Mouse (Mus musculus) liver, adult 2 months (tissue): ENCODE measurements at regions not wholly inside any gene's neighbourhood (a gene's known extent, or its start where the extent isn't known, plus 50 kb on each side); places are given as distances from the start of the nearest gene placed in this dataset.

Experiments used
- DNase-seq: peaks from one replicate; pipeline ENCODE4 v3.0.0-alpha.2; 2011; ENCODE audit warnings: low read depth, low spot score; ENCODE audit errors: extremely low read depth
- H3K27ac ChIP-seq: fragments of 200-500 bp; replicated peaks from 2 replicates; pipeline ENCODE4 v1.5.1; 2012; ENCODE audit warnings: low read depth, mild to moderate bottlenecking, control low read depth, inconsistent platforms, low read length; ENCODE audit not compliant: insufficient read depth
- H3K27me3 ChIP-seq: fragments of 200-500 bp; 2 replicates; pipeline ENCODE4 v1.6.1; 2012; ENCODE audit warnings: mild to moderate bottlenecking, moderate library complexity, low read length, inconsistent platforms; ENCODE audit not compliant: control insufficient read depth, insufficient read depth
- H3K36me3 ChIP-seq: fragments of 200-500 bp; 2 replicates; pipeline ENCODE4 v1.6.1; 2012; ENCODE audit warnings: low read length, inconsistent platforms; ENCODE audit not compliant: control insufficient read depth, insufficient read depth
- H3K4me1 ChIP-seq: fragments of 200-500 bp; 2 replicates; pipeline ENCODE4 v1.6.1; 2011; ENCODE audit warnings: low read length; ENCODE audit not compliant: control insufficient read depth, insufficient read depth
- H3K4me3 ChIP-seq: fragments of 200-500 bp; 2 replicates; pipeline ENCODE4 v1.5.1; 2011; ENCODE audit warnings: low read depth, mild to moderate bottlenecking, control low read depth, low read length, moderate library complexity; ENCODE audit not compliant: insufficient read depth
- H3K79me2 ChIP-seq: fragments of 200-500 bp; 2 replicates; pipeline ENCODE4 v1.6.1; 2012; ENCODE audit warnings: inconsistent platforms, mild to moderate bottlenecking, low read length, moderate library complexity; ENCODE audit not compliant: control insufficient read depth, insufficient read depth
- H3K9ac ChIP-seq: fragments of 200-500 bp; 2 replicates; pipeline ENCODE4 v1.6.1; 2012; ENCODE audit warnings: low read depth, mild to moderate bottlenecking, control low read depth, inconsistent platforms, low read length
- CTCF ChIP-seq: fragments of 200-500 bp; IDR thresholded peaks from 2 replicates; pipeline ENCODE4 v1.5.1; 2011; ENCODE audit warnings: low read depth, low read length, control low read depth
- POLR2A ChIP-seq: fragments of 200-500 bp; IDR thresholded peaks from 2 replicates; pipeline ENCODE4 v1.6.1; 2011; ENCODE audit warnings: low read length, control low read depth; ENCODE audit not compliant: insufficient read depth; ENCODE audit errors: extremely low read depth
- WGBS: fragments of 180-500 bp; shearing (Covaris S2); methylation state at CpG from one replicate; pipeline ENCODE4 v1.1.7; 2018; 5-methylcytosine and 5-hydroxymethylcytosine counted together

GRCm38 (mm10) chr4:131188066-131188465, 243.9 kb downstream of the Matn1 start:
- no peak for DNase-seq
- Histone ChIP-seq H3K79me2 (no peaks in the 10 kb centered on the region), H3K27ac (no peak overlapping the region), H3K9ac (no peak overlapping the region), H3K4me3 (no peak overlapping the region), H3K4me1 (no peaks in the 10 kb centered on the region), H3K27me3 (no peaks in the 10 kb centered on the region), H3K36me3 (no peaks in the 10 kb centered on the region)
- 77% methylated on average over 3 of the region's 3 CpGs for WGBS
- TF ChIP-seq POLR2A (no peak), CTCF (no peak)

- no peak overlapping the region for H3K9ac ChIP-seq
- DNase-seq, result no peak
- TF ChIP-seq CTCF (no peak), POLR2A (no peak)
Observed at GRCm38 (mm10) chr4:131191106-131191880, 247.1 kb downstream of the Matn1 start.

GRCm38 (mm10) chr4:131193900-131194419, 249.8 kb downstream of the Matn1 start:
- Histone ChIP-seq H3K9ac (no peak overlapping the region), H3K79me2 (no peaks in the 10 kb centered on the region), H3K36me3 (no peaks in the 10 kb centered on the region), H3K27me3 (no peaks in the 10 kb centered on the region), H3K27ac (no peak overlapping the region), H3K4me1 (no peaks in the 10 kb centered on the region), H3K4me3 (no peak overlapping the region)
- WGBS, result 78% methylated on average over 20 of the region's 20 CpGs
- DNase-seq, result no peak
- TF ChIP-seq CTCF (no peak), POLR2A (no peak)

More at GRCm38 (mm10) chr4:131191106-131191880, 247.1 kb downstream of the Matn1 start:
- Histone ChIP-seq H3K4me3 (no peak overlapping the region), H3K36me3 (no peaks in the 10 kb centered on the region), H3K27ac (no peak overlapping the region), H3K79me2 (no peaks in the 10 kb centered on the region), H3K4me1 (no peaks in the 10 kb centered on the region), H3K27me3 (no peaks in the 10 kb centered on the region)
- WGBS, result 49% methylated on average over 13 of the region's 13 CpGs

- no peaks in the 10 kb centered on the region for H3K4me1 ChIP-seq
- no peak overlapping the region for H3K27ac ChIP-seq
- no peak overlapping the region for H3K9ac ChIP-seq
- no peaks in the 10 kb centered on the region for H3K27me3 ChIP-seq
- H3K79me2 ChIP-seq, result no peaks in the 10 kb centered on the region
- no peak for DNase-seq
- H3K4me3 ChIP-seq, result no peak overlapping the region
- TF ChIP-seq POLR2A, result no peak
- no peak for TF ChIP-seq CTCF
- no peaks in the 10 kb centered on the region for H3K36me3 ChIP-seq
- WGBS, result 81% methylated on average over 4 of the region's 4 CpGs
Observed at GRCm38 (mm10) chr4:131196147-131196546, 252.0 kb downstream of the Matn1 start.

- H3K79me2 ChIP-seq, result no peaks in the 10 kb centered on the region
- WGBS, result 85% methylated on average over 12 of the region's 12 CpGs
Observed at GRCm38 (mm10) chr4:131203721-131204120, 259.5 kb downstream of the Matn1 start.

GRCm38 (mm10) chr4:131204722-131205121, 260.5 kb downstream of the Matn1 start:
- Histone ChIP-seq H3K9ac (no peak overlapping the region), H3K79me2 (no peaks in the 10 kb centered on the region), H3K4me3 (no peak overlapping the region), H3K4me1 (no peaks in the 10 kb centered on the region), H3K27ac (no peak overlapping the region), H3K27me3 (no peaks in the 10 kb centered on the region), H3K36me3 (no peaks in the 10 kb centered on the region)
- 87% methylated on average over 3 of the region's 3 CpGs for WGBS
- TF ChIP-seq POLR2A (no peak), CTCF (no peak)
- no peak for DNase-seq

More at GRCm38 (mm10) chr4:131203721-131204120, 259.5 kb downstream of the Matn1 start:
- TF ChIP-seq CTCF (no peak), POLR2A (no peak)
- no peak for DNase-seq
- H3K27ac ChIP-seq, result no peak overlapping the region
- H3K9ac ChIP-seq, result no peak overlapping the region
- no peak overlapping the region for H3K4me3 ChIP-seq
- H3K4me1 ChIP-seq, result no peaks in the 10 kb centered on the region
- no peaks in the 10 kb centered on the region for H3K27me3 ChIP-seq
- no peaks in the 10 kb centered on the region for H3K36me3 ChIP-seq
